Mouse (Mus musculus): ENCODE results near the gene Sprr2k.

DNA sequence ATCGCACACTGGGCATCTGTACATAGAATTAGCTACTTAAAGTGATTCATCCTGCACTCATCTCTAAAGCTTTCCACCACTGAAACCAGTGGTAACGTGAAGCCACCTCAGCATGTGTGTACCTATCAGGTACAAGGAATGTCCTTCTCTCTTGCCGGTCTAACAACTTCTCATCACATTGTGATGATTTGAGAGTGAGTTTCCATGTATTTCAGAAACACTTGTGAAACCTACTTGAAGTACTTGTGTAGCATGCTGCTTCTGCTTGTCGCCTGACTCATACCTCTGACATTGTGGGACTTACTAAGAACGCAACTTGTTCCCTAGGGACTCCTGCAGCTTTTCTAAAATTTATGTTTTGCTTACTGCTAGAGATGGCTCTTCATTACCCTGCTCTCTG is 22.8 kb downstream of the Sprr2k start:
- TF ChIP-seq CTCF (IDR thresholded peaks at IDR 0.05; ENCODE audit: low read depth) (no peak), EP300 (IDR thresholded peaks at IDR 0.05; ENCODE audit: low read depth) (no peak)
